Mouse (Mus musculus): ENCODE measurements around the gene Mboat7.

DNA sequence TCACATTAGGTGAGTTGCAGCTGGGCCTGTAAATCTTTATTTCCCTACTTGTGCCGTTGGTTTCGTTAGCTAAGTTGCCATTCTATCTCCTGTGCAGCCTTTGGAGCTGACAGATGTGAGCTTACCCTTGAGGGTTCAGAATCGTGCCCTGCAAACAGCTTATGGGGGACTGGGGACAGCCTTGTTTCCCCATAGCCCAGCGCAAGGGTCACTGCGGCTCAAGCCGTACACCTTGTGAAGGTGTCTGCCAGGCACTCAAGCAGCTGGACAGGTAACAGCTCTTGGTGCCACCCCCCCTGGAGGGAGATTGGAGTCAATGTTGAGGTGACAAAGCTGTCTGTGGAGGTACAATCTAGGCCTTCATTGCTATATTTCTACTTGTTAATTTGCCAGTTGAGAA is 12.6 kb upstream of the Mboat7 start:
- TF ChIP-seq CTCF (IDR thresholded peaks at IDR 0.05; ENCODE audit: borderline replicate concordance, extremely low read depth, insufficient read depth, insufficient read length) (no peak), POLR2A (IDR thresholded peaks at IDR 0.05; ENCODE audit: borderline replicate concordance, extremely low read depth, insufficient read depth, insufficient read length, poor library complexity, severe bottlenecking) (no peak)

All from brain, embryonic 14.5 days (tissue).